Mouse (Mus musculus) liver, embryonic 14 days (tissue): Measurements from ENCODE around the gene Vmn2r117. TPM values are rescaled to one million over a fixed set of nuclear protein-coding genes. Genes with fewer than 3 reads are reported as not detected.

Experiments
- polyA plus RNA-seq: library from polyadenylated mRNA; depleted of rRNA; stranded (reverse); fragments of >200 nt; gene quantifications from 2 replicates; pipeline ENCODE4 v1.2.3, GENCODE M21; 2012; rRNA removed

Vmn2r117 gene
- polyA plus RNA-seq: not detected in 2 replicates

GRCm38 (mm10) chr17:23479599-23479998 is at the start of gene Vmn2r117:
Gene Vmn2r117 (minus strand): TSS chr17:23479699.

Other genes with a start within 250 kb of the Vmn2r117 start
- gene Vmn2r114, start 167.2 kb downstream of the Vmn2r117 start, polyA plus RNA-seq: not detected in 2 replicates
- gene Vmn2r115, start 136.0 kb downstream of the Vmn2r117 start, polyA plus RNA-seq: not detected in 2 replicates
- gene Vmn2r116, start 95.1 kb downstream of the Vmn2r117 start, polyA plus RNA-seq: not detected in 2 replicates
- gene Zfp213, start 84.5 kb upstream of the Vmn2r117 start, polyA plus RNA-seq: 3.0 and 3.8 TPM in 2 replicates
- gene Zfp13, start 119.8 kb upstream of the Vmn2r117 start, polyA plus RNA-seq: 1.7 TPM in 2 replicates
- gene Zscan10, start 121.2 kb upstream of the Vmn2r117 start, polyA plus RNA-seq: 0.03 TPM in 1 of 2 replicates, not detected in the other
- 0.10 and 0.12 TPM in 2 replicates for gene Mmp25, start 165.6 kb upstream of the Vmn2r117 start, polyA plus RNA-seq
- gene Bicdl2, start 180.8 kb upstream of the Vmn2r117 start, polyA plus RNA-seq: 0.03 TPM in 1 of 2 replicates, not detected in the other
- 11.5 and 12.4 TPM in 2 replicates for gene Hcfc1r1, start 193.9 kb upstream of the Vmn2r117 start, polyA plus RNA-seq
- 16.5 and 18.5 TPM in 2 replicates for gene Thoc6, start 194.2 kb upstream of the Vmn2r117 start, polyA plus RNA-seq
- 1.6 and 1.8 TPM in 2 replicates for gene Tnfrsf12a, start 197.8 kb upstream of the Vmn2r117 start, polyA plus RNA-seq
- gene Cldn6, start 199.6 kb upstream of the Vmn2r117 start, polyA plus RNA-seq: 0.38 and 0.81 TPM in 2 replicates
- gene Cldn9, start 204.3 kb upstream of the Vmn2r117 start, polyA plus RNA-seq: not detected in 2 replicates
- 0.02 and 0.03 TPM in 2 replicates for gene 1520401A03Rik, start 243.1 kb upstream of the Vmn2r117 start, polyA plus RNA-seq
- 24.8 and 29.8 TPM in 2 replicates for gene Pkmyt1, start 246.6 kb upstream of the Vmn2r117 start, polyA plus RNA-seq